Mouse (Mus musculus) liver, embryonic 14.5 days (tissue): ENCODE results near the gene Acvrl1.

Experiments
- CTCF ChIP-seq: IDR thresholded peaks from 2 replicates; pipeline ENCODE4 v1.5.1; 2016; ENCODE audit warnings: antibody characterized with exemption, low read depth, control low read depth
- EP300 ChIP-seq: IDR thresholded peaks from 2 replicates; pipeline ENCODE4 v1.6.1; 2016; ENCODE audit warnings: antibody characterized with exemption, low read depth

DNA sequence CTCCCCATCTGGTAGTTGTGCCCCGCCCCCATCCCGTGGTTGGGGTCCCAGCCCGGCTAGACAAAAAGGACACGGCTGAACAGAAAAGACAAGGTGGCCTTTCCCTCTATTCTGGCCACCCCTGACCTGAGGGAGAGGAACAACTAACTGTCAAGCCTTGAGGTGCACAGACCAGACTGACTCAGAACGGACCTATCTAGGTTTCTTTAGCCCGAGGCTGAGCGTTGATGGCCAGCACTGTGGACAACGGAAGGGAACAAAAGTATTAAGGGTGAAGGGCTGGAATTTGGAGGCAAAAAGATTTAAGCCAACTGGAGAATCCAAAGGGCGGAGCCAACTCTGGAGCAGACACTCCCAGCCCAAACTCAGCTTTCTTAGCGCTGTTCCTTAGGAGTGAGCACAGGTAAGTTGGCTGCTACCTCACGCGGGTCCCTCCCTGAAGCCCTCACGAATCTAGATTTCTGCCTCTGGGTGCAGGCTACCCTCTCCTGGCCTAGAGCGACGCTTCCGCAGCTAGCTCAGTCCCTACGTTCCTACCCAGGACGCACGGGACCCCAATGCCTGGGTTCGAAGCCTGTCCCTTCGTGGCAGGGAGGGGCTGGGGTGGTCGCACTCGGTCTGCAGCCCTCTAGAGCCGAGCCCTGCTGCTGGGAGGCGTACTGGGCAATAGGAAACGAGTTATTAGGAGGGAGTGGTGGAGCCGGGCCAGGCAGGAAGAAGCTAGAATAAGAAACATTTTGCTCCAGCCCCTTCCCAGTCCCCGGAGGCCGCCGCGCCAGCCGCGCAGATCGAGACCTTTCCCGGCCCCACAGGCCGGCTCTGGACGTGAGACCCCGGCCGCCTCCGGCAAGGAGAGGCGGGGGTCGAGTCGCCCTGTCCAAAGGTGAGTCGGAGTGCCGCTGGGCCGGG is at the start of gene Acvrl1:
- TF ChIP-seq CTCF (no peak), EP300 (no peak)
